8 mouse cellular contexts compared by ENCODE assay signal in genomic region chr3:96663432-96664239, GRCm38 (mm10). TPM values are rescaled to one million over a fixed set of nuclear protein-coding genes. Genes with fewer than 3 reads are reported as not detected.
DNase-seq lines count a peak whose midpoint lies in the region; ATAC-seq and TF ChIP-seq lines count a peak whose summit lies in the region.

No protein-coding gene starts in this region.

- no peaks in the 10 kb centered on the region for H3K27me3 ChIP-seq in hindbrain, postnatal 0 days (ENCODE audit: insufficient read depth, low read length)

- TF ChIP-seq CTCF in gastrocnemius, adult 2 months (IDR thresholded peaks at IDR 0.05) = peak; percentile 86
- peak; percentile 84 for TF ChIP-seq CTCF in hindbrain, postnatal 0 days (IDR thresholded peaks at IDR 0.05; ENCODE audit: low read depth)
- peak; percentile 87 for TF ChIP-seq CTCF in left cerebral cortex, adult 2 months (IDR thresholded peaks at IDR 0.05)

- DNase-seq in WW6 (ENCODE audit: low read depth, low spot score) = peak; percentile 93
- peak; percentile 79 to 88 for DNase-seq in cerebellum, postnatal 4 days (ENCODE audit: low spot score in 2 of 2)
- peak; percentile 85 for DNase-seq in gastrocnemius, adult 2 months
- DNase-seq in hindbrain, postnatal 0 days (ENCODE audit: low spot score) = peak; percentile 90
- peak; percentile 82 to 89 for DNase-seq in left cerebral cortex, adult 2 months (ENCODE audit: extremely low spot score in 1 of 2, low spot score in 2 of 2)
- DNase-seq in right cerebral cortex, postnatal 10 days (ENCODE audit: low spot score in 2 of 2) = peak; percentile 88 to 90
- peak; percentile 88 for DNase-seq in urinary bladder, postnatal 14 days (ENCODE audit: low spot score)

- peak overlapping the region; percentile 35; the same call in 1 of the 2 replicates for H3K9ac ChIP-seq in hindbrain, postnatal 0 days (replicated peaks; ENCODE audit: low read length)

- H3K27ac ChIP-seq in gastrocnemius, adult 2 months = peak overlapping the region; percentile 67
- peak overlapping the region; percentile 72; the same call in 1 of the 2 replicates for H3K27ac ChIP-seq in hindbrain, postnatal 0 days
- peak overlapping the region; percentile 34; the same call in 1 of the 2 replicates for H3K27ac ChIP-seq in left cerebral cortex, adult 2 months

- ATAC-seq in hindbrain, postnatal 0 days = peak; percentile 92
- peak; percentile 85 for ATAC-seq in megakaryocyte, adult 5-6 weeks (ENCODE audit: poor library complexity, severe bottlenecking)

- WGBS in hindbrain, postnatal 0 days = 3% methylated on average over 16 of the region's 18 CpGs

- H3K9me3 ChIP-seq in hindbrain, postnatal 0 days (ENCODE audit: low read length) = no peaks in the 10 kb centered on the region

- H3K36me3 ChIP-seq in hindbrain, postnatal 0 days (ENCODE audit: insufficient read depth, low read length) = no peaks in the 10 kb centered on the region

- peak overlapping the region; percentile 62 for H3K4me3 ChIP-seq in gastrocnemius, adult 2 months
- H3K4me3 ChIP-seq in hindbrain, postnatal 0 days (ENCODE audit: low read length) = peak overlapping the region; percentile 28
- H3K4me3 ChIP-seq in left cerebral cortex, adult 2 months = peak overlapping the region; percentile 39

- peak overlapping the region; percentile 60 for H3K4me2 ChIP-seq in hindbrain, postnatal 0 days (ENCODE audit: low read depth, low read length)

- H3K4me1 ChIP-seq in hindbrain, postnatal 0 days (ENCODE audit: insufficient read depth, low read length) = peaks cover 8% of the 10 kb centered on the region

- intact Hi-C loops in gastrocnemius, adult 2 months (cut with DNase I) = no loop called here
- intact Hi-C loops in left cerebral cortex, adult 2 months (cut with DNase I) = no loop called here

RNA-seq across cellular contexts. Expression of gene Ankrd35, which starts 6.3 kb away (rescaled TPM):
- total RNA-seq in gastrocnemius, adult 2 months (2021) = under 1 TPM; 0.22 to 0.26 TPM
- total RNA-seq in hindbrain, postnatal 0 days (2014; rRNA removed) = 2.1 and 6.4 TPM in 2 replicates
- polyA plus RNA-seq in hindbrain, postnatal 0 days (2015; fragmentation: Nextera tagmentation; extraction: Ambion mirVana) = 2.8 and 3.0 TPM in 2 replicates
- 1 to 10 TPM; 8.3 to 9.5 TPM for total RNA-seq in left cerebral cortex, adult 2 months (2021)
- total RNA-seq in megakaryocyte, adult 5-6 weeks (2015) = not detected in 2 replicates
- not detected in 2 replicates for total RNA-seq in megakaryocyte, adult 5-6 weeks (2017)

RNA-seq across cellular contexts. Expression of gene Itga10, which starts 18.3 kb away (rescaled TPM):
- 1 to 10 TPM in 1 of 2 experiments, under 1 TPM in 1; 0.74 to 1.4 TPM for total RNA-seq in gastrocnemius, adult 2 months (2021)
- 2.3 and 2.6 TPM in 2 replicates for total RNA-seq in hindbrain, postnatal 0 days (2014; rRNA removed)
- polyA plus RNA-seq in hindbrain, postnatal 0 days (2015; fragmentation: Nextera tagmentation; extraction: Ambion mirVana) = 0.79 and 1.4 TPM in 2 replicates
- total RNA-seq in left cerebral cortex, adult 2 months (2021) = 1 to 10 TPM; 2.9 to 3.6 TPM
- total RNA-seq in megakaryocyte, adult 5-6 weeks (2015) = 0.02 and 0.29 TPM in 2 replicates
- total RNA-seq in megakaryocyte, adult 5-6 weeks (2017) = 0.15 TPM in 1 of 2 replicates, not detected in the other

RNA-seq across cellular contexts. Expression of gene Gm42957, which starts 28.4 kb away (rescaled TPM):
- under 1 TPM; 0.14 to 0.15 TPM for total RNA-seq in gastrocnemius, adult 2 months (2021)
- 0.32 TPM in 1 of 2 replicates, not detected in the other for total RNA-seq in hindbrain, postnatal 0 days (2014; rRNA removed)
- polyA plus RNA-seq in hindbrain, postnatal 0 days (2015; fragmentation: Nextera tagmentation; extraction: Ambion mirVana) = 0.15 TPM in 1 of 2 replicates, not detected in the other
- total RNA-seq in left cerebral cortex, adult 2 months (2021) = under 1 TPM; 0.41 to 0.68 TPM
- total RNA-seq in megakaryocyte, adult 5-6 weeks (2015) = 0.04 TPM in 1 of 2 replicates, not detected in the other
- total RNA-seq in megakaryocyte, adult 5-6 weeks (2017) = 0.04 and 0.53 TPM in 2 replicates

RNA-seq across cellular contexts. Expression of gene Pex11b, which starts 28.5 kb away (rescaled TPM):
- 10 to 100 TPM; 22.6 to 24.2 TPM for total RNA-seq in gastrocnemius, adult 2 months (2021)
- total RNA-seq in hindbrain, postnatal 0 days (2014; rRNA removed) = 47.1 and 63.9 TPM in 2 replicates
- polyA plus RNA-seq in hindbrain, postnatal 0 days (2015; fragmentation: Nextera tagmentation; extraction: Ambion mirVana) = 66.9 and 67.3 TPM in 2 replicates
- total RNA-seq in left cerebral cortex, adult 2 months (2021) = 10 to 100 TPM; 53.0 to 56.3 TPM
- 18.3 and 30.9 TPM in 2 replicates for total RNA-seq in megakaryocyte, adult 5-6 weeks (2015)
- total RNA-seq in megakaryocyte, adult 5-6 weeks (2017) = 12.3 and 14.9 TPM in 2 replicates

RNA-seq across cellular contexts. Expression of gene Pias3, which starts 32.5 kb away (rescaled TPM):
- total RNA-seq in gastrocnemius, adult 2 months (2021) = 1 to 10 TPM; 5.5 to 5.6 TPM
- 37.5 and 46.1 TPM in 2 replicates for total RNA-seq in hindbrain, postnatal 0 days (2014; rRNA removed)
- 41.3 and 44.3 TPM in 2 replicates for polyA plus RNA-seq in hindbrain, postnatal 0 days (2015; fragmentation: Nextera tagmentation; extraction: Ambion mirVana)
- 10 to 100 TPM; 23.6 to 30.3 TPM for total RNA-seq in left cerebral cortex, adult 2 months (2021)
- total RNA-seq in megakaryocyte, adult 5-6 weeks (2015) = 18.6 and 26.6 TPM in 2 replicates
- total RNA-seq in megakaryocyte, adult 5-6 weeks (2017) = 10.3 and 13.4 TPM in 2 replicates

Comparison
In these comparisons a context has a peak if more than half of its experiments do, and no peak if none do; other contexts are left out.
1. Peak in every context shown above with its lines: DNase-seq, ATAC-seq, H3K4me3 ChIP-seq and H3K27ac ChIP-seq.